Mouse (Mus musculus) liver, embryonic 16.5 days (tissue): ENCODE data around the gene Lamc2. TPM values are rescaled to one million over a fixed set of nuclear protein-coding genes. Genes with fewer than 3 reads are reported as not detected.

Experiments used
- ATAC-seq: fragments of 200-750 bp; cut with Nextera tagmentation; 2 replicates; pipeline ENCODE4 v1.8.0; 2017; ENCODE audit warnings: low read depth, mild to moderate bottlenecking, moderate number of reproducible peaks, moderate library complexity
- H3K27ac ChIP-seq: fragments of 300-500 bp; sonication (generic); 2 replicates; pipeline ENCODE4 v1.5.1; 2014; ENCODE audit warnings: mild to moderate bottlenecking, low read length
- H3K27me3 ChIP-seq: fragments of 300-500 bp; sonication (generic); 2 replicates; pipeline ENCODE4 v1.6.1; 2014; ENCODE audit warnings: low read depth, low read length, mixed read lengths; ENCODE audit not compliant: control insufficient read depth, insufficient read depth
- H3K36me3 ChIP-seq: fragments of 300-500 bp; sonication (generic); 2 replicates; pipeline ENCODE4 v1.6.1; 2014; ENCODE audit warnings: mild to moderate bottlenecking; ENCODE audit not compliant: control insufficient read depth, insufficient read depth
- H3K4me1 ChIP-seq: fragments of 300-500 bp; sonication (generic); 2 replicates; pipeline ENCODE4 v1.6.1; 2014; ENCODE audit warnings: low read depth, low read length, mixed read lengths; ENCODE audit not compliant: control insufficient read depth
- H3K4me2 ChIP-seq: fragments of 300-500 bp; sonication (generic); 2 replicates; pipeline ENCODE4 v1.6.1; 2014; ENCODE audit warnings: low read depth, low read length, mixed read lengths
- H3K4me3 ChIP-seq: fragments of 300-500 bp; sonication (generic); 2 replicates; pipeline ENCODE4 v1.5.1; 2014; ENCODE audit warnings: low read depth, mild to moderate bottlenecking, low read length
- H3K9ac ChIP-seq: fragments of 300-500 bp; sonication (generic); 2 replicates; pipeline ENCODE4 v1.6.1; 2014; ENCODE audit warnings: low read depth, low read length
- H3K9me3 ChIP-seq: fragments of 300-500 bp; sonication (generic); replicated peaks from 2 replicates; pipeline ENCODE4 v1.6.1; 2016; ENCODE audit warnings: low read length; ENCODE audit not compliant: control insufficient read depth
- WGBS: fragments of 180-500 bp; shearing (Covaris S2); extraction: QIAGEN DNeasy Blood & Tissue Kit; methylation state at CpG from one replicate; pipeline ENCODE4 v1.1.7; 2014; ENCODE audit not compliant: insufficient replicate concordance; 5-methylcytosine and 5-hydroxymethylcytosine counted together
- polyA plus RNA-seq: library from polyadenylated mRNA; unstranded; fragments of >200 nt; fragmentation: Nextera tagmentation; extraction: Ambion mirVana; gene quantifications from 2 replicates; pipeline ENCODE4 v1.2.1, GENCODE M21; 2015

The Lamc2 gene
- polyA plus RNA-seq, 1 experiment from 2014 or later = 0.39 TPM

- Histone ChIP-seq H3K36me3 (no peaks in the 10 kb centered on the region), H3K27me3 (no peaks in the 10 kb centered on the region), H3K27ac (no peak overlapping the region), H3K9ac (no peak overlapping the region), H3K4me3 (no peak overlapping the region), H3K4me2 (no peak overlapping the region), H3K4me1 (no peaks in the 10 kb centered on the region), H3K9me3 (no peaks in the 10 kb centered on the region)
- ATAC-seq = no peak
- WGBS = 61% methylated on average over 6 of the region's 6 CpGs
These were observed 89.1 kb downstream of the Lamc2 start for GRCm38 (mm10) chr1:153097017-153097675.

GRCm38 (mm10) chr1:153095826-153096727 lies 90.2 kb downstream of the Lamc2 start:
- 22% methylated on average over 16 of the region's 16 CpGs for WGBS
- H3K4me2 ChIP-seq = no peak overlapping the region

GRCm38 (mm10) chr1:153095328-153095727 lies 90.9 kb downstream of the Lamc2 start:
- WGBS = 48% methylated on average over 6 of the region's 6 CpGs
- Histone ChIP-seq H3K27ac (no peak overlapping the region), H3K4me3 (no peak overlapping the region), H3K9me3 (no peaks in the 10 kb centered on the region), H3K4me1 (no peaks in the 10 kb centered on the region), H3K36me3 (no peaks in the 10 kb centered on the region), H3K27me3 (no peaks in the 10 kb centered on the region; the same call in 1 of the 2 replicates), H3K9ac (no peak overlapping the region), H3K4me2 (no peak overlapping the region)
- ATAC-seq = no peak

More at GRCm38 (mm10) chr1:153095826-153096727, 90.2 kb downstream of the Lamc2 start:
- Histone ChIP-seq H3K9ac (no peak overlapping the region), H3K27me3 (no peaks in the 10 kb centered on the region; the same call in 1 of the 2 replicates), H3K36me3 (no peaks in the 10 kb centered on the region), H3K4me3 (no peak overlapping the region), H3K27ac (no peak overlapping the region), H3K9me3 (no peaks in the 10 kb centered on the region), H3K4me1 (no peaks in the 10 kb centered on the region)
- no peak for ATAC-seq

- Histone ChIP-seq H3K4me3 (no peak overlapping the region), H3K9me3 (no peaks in the 10 kb centered on the region), H3K27ac (no peak overlapping the region), H3K9ac (no peak overlapping the region), H3K4me2 (no peak overlapping the region), H3K36me3 (no peaks in the 10 kb centered on the region), H3K27me3 (no peaks in the 10 kb centered on the region; the same call in 1 of the 2 replicates), H3K4me1 (no peaks in the 10 kb centered on the region)
- no peak for ATAC-seq
- 39% methylated on average over 12 of the region's 12 CpGs for WGBS
These were observed 91.8 kb downstream of the Lamc2 start for GRCm38 (mm10) chr1:153094226-153095076.

- no peak overlapping the region for H3K4me3 ChIP-seq
- no peaks in the 10 kb centered on the region for H3K9me3 ChIP-seq
- no peaks in the 10 kb centered on the region; the same call in 1 of the 2 replicates for H3K27me3 ChIP-seq
- 45% methylated on average over 4 of the region's 4 CpGs for WGBS
- no peak overlapping the region for H3K27ac ChIP-seq
- no peak overlapping the region for H3K9ac ChIP-seq
- no peaks in the 10 kb centered on the region for H3K36me3 ChIP-seq
- no peaks in the 10 kb centered on the region for H3K4me1 ChIP-seq
- ATAC-seq = no peak
- no peak overlapping the region for H3K4me2 ChIP-seq
These were observed 92.7 kb downstream of the Lamc2 start for GRCm38 (mm10) chr1:153093581-153093980.

- 50% methylated on average over 5 of the region's 5 CpGs for whole genome bisulfite sequencing
- no peaks in the 10 kb centered on the region for H3K36me3 ChIP-seq
- no peak overlapping the region for H3K27ac ChIP-seq
- no peaks in the 10 kb centered on the region for H3K4me1 ChIP-seq
- no peak overlapping the region for H3K9ac ChIP-seq
- H3K9me3 ChIP-seq = no peaks in the 10 kb centered on the region
- H3K4me3 ChIP-seq = no peak overlapping the region
- no peak for ATAC-seq
- H3K27me3 ChIP-seq = no peaks in the 10 kb centered on the region; the same call in 1 of the 2 replicates
- no peak overlapping the region for H3K4me2 ChIP-seq
These were observed 93.1 kb downstream of the Lamc2 start for GRCm38 (mm10) chr1:153093172-153093571.

GRCm38 (mm10) chr1:153092237-153092975 lies 93.8 kb downstream of the Lamc2 start:
- WGBS = 37% methylated on average over 5 of the region's 5 CpGs
- H3K27ac ChIP-seq = no peak overlapping the region
- no peaks in the 10 kb centered on the region; the same call in 1 of the 2 replicates for H3K27me3 ChIP-seq
- H3K4me3 ChIP-seq = no peak overlapping the region
- H3K36me3 ChIP-seq = no peaks in the 10 kb centered on the region
- H3K9me3 ChIP-seq = no peaks in the 10 kb centered on the region
- H3K9ac ChIP-seq = no peak overlapping the region
- H3K4me1 ChIP-seq = no peaks in the 10 kb centered on the region
- no peak for ATAC-seq
- no peak overlapping the region for H3K4me2 ChIP-seq
